Mouse (Mus musculus) limb, embryonic 12.5 days (tissue): Measurements from ENCODE around the gene Sdf4. TPM values are rescaled to one million over a fixed set of nuclear protein-coding genes. Genes with fewer than 3 reads are reported as not detected.

Source experiments
- ATAC-seq: fragments of 200-750 bp; cut with Nextera tagmentation; 2 replicates; pipeline ENCODE4 v1.8.0; 2017; ENCODE audit warnings: low read depth, moderate TSS enrichment; ENCODE audit not compliant: insufficient number of reproducible peaks, insufficient read depth, low FRiP score, low TSS enrichment
- H3K27ac ChIP-seq: fragments of 300-500 bp; sonication (generic); 2 replicates; pipeline ENCODE4 v1.5.1; 2016; ENCODE audit warnings: mild to moderate bottlenecking, moderate library complexity
- H3K27me3 ChIP-seq: fragments of 300-500 bp; sonication (generic); 2 replicates; pipeline ENCODE4 v1.6.1; 2016; ENCODE audit warnings: mild to moderate bottlenecking, moderate library complexity
- H3K36me3 ChIP-seq: fragments of 300-500 bp; sonication (generic); 2 replicates; pipeline ENCODE4 v1.6.1; 2016; ENCODE audit warnings: mild to moderate bottlenecking, moderate library complexity
- H3K4me1 ChIP-seq: fragments of 300-500 bp; sonication (generic); replicated peaks from 2 replicates; pipeline ENCODE4 v1.6.1; 2016
- H3K4me2 ChIP-seq: fragments of 300-500 bp; sonication (generic); 2 replicates; pipeline ENCODE4 v1.6.1; 2016; ENCODE audit warnings: mild to moderate bottlenecking, moderate library complexity
- H3K4me3 ChIP-seq: fragments of 300-500 bp; sonication (generic); replicated peaks from 2 replicates; pipeline ENCODE4 v1.5.1; 2016; ENCODE audit warnings: mild to moderate bottlenecking
- H3K9ac ChIP-seq: fragments of 300-500 bp; sonication (generic); replicated peaks from 2 replicates; pipeline ENCODE4 v1.6.1; 2016; ENCODE audit warnings: mild to moderate bottlenecking, moderate library complexity
- H3K9me3 ChIP-seq: fragments of 300-500 bp; sonication (generic); 2 replicates; pipeline ENCODE4 v1.6.1; 2016; ENCODE audit warnings: mild to moderate bottlenecking, moderate library complexity
- WGBS: fragments of 180-500 bp; shearing (Covaris S2); methylation state at CpG from one replicate; pipeline ENCODE4 v1.1.7; 2016; 5-methylcytosine and 5-hydroxymethylcytosine counted together
- polyA plus RNA-seq: library from polyadenylated mRNA; unstranded; fragments of >200 nt; fragmentation: Nextera tagmentation; extraction: Ambion mirVana; gene quantifications from 2 replicates; pipeline ENCODE4 v1.2.1, GENCODE M21; 2016

Sdf4 gene
- polyA plus RNA-seq, 1 experiment from 2014 or later, result 131 TPM

DNA sequence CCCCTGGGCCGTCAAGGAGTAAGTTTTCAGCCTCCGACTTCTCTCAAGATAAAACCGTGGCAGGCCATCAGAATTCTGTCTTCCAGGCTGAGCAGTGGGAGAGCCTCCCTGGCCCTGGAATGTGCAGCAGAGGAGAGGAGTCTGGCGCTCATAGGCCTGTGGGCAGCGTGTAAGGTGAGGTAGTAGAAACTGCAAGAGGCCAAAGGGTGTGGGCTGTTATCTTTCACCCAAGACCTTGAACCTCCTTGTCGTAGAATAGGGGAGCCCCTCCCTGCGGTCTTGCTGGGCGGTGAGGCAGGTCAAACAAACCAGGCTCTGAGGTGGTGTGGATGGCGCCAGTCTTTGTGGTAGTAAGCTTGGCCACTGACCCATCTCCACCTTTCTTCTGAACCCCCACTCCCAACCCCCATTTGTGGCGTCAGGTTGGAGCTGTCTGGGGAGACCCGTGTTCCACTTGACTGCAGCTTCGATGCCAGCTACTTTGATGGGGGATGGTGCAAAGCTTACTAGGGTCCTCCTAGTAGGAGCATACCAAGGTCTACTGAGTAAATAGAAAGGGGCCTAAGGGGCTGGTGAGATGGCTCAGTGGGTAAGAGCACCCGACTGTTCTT is 23.5 kb upstream of the Sdf4 start:
- Histone ChIP-seq H3K27ac (no peak overlapping the region), H3K4me2 (no peak overlapping the region), H3K4me1 (no peaks in the 10 kb centered on the region), H3K36me3 (peaks cover 29% of the 10 kb centered on the region), H3K9me3 (no peaks in the 10 kb centered on the region), H3K9ac (no peak overlapping the region), H3K27me3 (no peaks in the 10 kb centered on the region), H3K4me3 (no peak overlapping the region)
- WGBS, result 83% methylated on average over 13 of the region's 13 CpGs
- ATAC-seq, result no peak

GRCm38 (mm10) chr4:155970286-155970685 is 22.4 kb upstream of the Sdf4 start:
- Histone ChIP-seq H3K36me3 (peaks cover 20% of the 10 kb centered on the region), H3K9me3 (no peaks in the 10 kb centered on the region), H3K4me1 (no peaks in the 10 kb centered on the region), H3K4me3 (no peak overlapping the region), H3K27me3 (no peaks in the 10 kb centered on the region), H3K27ac (no peak overlapping the region), H3K4me2 (no peak overlapping the region), H3K9ac (no peak overlapping the region)
- 78% methylated on average over 5 of the region's 5 CpGs for WGBS
- no peak for ATAC-seq

DNA sequence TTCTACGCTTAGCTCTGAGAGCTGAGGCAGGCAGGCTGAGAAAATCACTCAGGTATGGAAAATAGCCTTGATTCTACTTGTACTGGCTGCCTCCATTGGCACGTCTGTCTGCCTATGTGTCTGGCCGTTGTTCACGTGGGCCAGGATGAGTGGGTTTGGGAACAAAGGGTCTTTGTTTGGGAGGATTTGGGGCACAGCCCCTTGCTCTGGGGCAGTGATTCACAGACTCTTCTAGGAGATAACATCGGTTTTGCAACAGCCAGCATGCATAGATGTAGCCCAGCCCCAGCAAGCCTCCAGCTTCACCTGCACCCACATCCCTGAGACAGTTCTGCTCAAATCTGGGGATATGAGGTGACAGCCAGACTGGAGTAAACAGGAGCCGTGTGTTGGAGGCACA is 20.0 kb upstream of the Sdf4 start:
- Histone ChIP-seq H3K9me3 (no peaks in the 10 kb centered on the region), H3K27me3 (no peaks in the 10 kb centered on the region), H3K4me3 (no peak overlapping the region), H3K36me3 (no peaks in the 10 kb centered on the region), H3K9ac (no peak overlapping the region), H3K27ac (no peak overlapping the region), H3K4me1 (no peaks in the 10 kb centered on the region), H3K4me2 (no peak overlapping the region)
- ATAC-seq, result no peak
- WGBS, result 86% methylated on average over 6 of the region's 6 CpGs

GRCm38 (mm10) chr4:155973239-155973638 is 19.4 kb upstream of the Sdf4 start:
- no peak overlapping the region for H3K4me2 ChIP-seq
- H3K4me1 ChIP-seq, result no peaks in the 10 kb centered on the region
- 81% methylated on average over 2 of the region's 2 CpGs for WGBS
- no peak for ATAC-seq
- H3K4me3 ChIP-seq, result no peak overlapping the region
- H3K36me3 ChIP-seq, result no peaks in the 10 kb centered on the region
- H3K9ac ChIP-seq, result no peak overlapping the region
- H3K9me3 ChIP-seq, result no peaks in the 10 kb centered on the region
- H3K27ac ChIP-seq, result no peak overlapping the region
- no peaks in the 10 kb centered on the region for H3K27me3 ChIP-seq

DNA sequence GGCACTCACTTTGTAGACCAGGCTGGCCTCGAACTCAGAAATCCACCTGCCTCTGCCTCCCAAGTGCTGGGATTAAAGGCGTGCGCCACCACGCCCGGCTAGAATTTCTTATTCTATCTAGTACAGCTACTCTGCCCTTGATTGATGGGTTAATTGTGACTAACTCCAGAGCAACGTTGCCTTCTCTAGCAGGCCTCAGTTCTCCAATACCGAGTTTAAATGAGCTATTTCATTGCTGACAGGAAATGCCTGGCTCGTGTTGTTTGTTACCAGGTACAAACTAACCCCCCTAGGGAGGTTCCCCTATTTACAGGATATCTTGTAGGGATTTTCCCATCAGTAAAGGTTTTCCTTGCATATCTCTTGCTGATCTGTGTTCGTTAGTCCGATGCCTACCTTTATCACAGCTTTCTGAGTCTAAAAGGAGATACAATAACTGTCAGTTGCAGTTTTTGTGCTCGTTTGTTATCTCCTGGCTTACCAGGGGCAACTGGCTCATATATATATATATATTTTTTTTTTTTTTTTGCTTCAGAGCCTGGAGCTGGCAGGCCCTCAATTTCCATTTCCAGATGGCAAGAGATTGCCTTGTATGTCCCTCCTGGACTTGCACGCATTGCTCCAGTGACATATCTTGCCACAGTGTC is 11.1 kb upstream of the Sdf4 start:
- no peak overlapping the region for H3K9ac ChIP-seq
- H3K27ac ChIP-seq, result no peak overlapping the region
- H3K27me3 ChIP-seq, result no peaks in the 10 kb centered on the region
- no peaks in the 10 kb centered on the region for H3K4me1 ChIP-seq
- no peak overlapping the region for H3K4me3 ChIP-seq
- 72% methylated on average over 12 of the region's 12 CpGs for WGBS
- no peaks in the 10 kb centered on the region for H3K36me3 ChIP-seq
- H3K4me2 ChIP-seq, result no peak overlapping the region
- no peak for ATAC-seq
- no peaks in the 10 kb centered on the region for H3K9me3 ChIP-seq

DNA sequence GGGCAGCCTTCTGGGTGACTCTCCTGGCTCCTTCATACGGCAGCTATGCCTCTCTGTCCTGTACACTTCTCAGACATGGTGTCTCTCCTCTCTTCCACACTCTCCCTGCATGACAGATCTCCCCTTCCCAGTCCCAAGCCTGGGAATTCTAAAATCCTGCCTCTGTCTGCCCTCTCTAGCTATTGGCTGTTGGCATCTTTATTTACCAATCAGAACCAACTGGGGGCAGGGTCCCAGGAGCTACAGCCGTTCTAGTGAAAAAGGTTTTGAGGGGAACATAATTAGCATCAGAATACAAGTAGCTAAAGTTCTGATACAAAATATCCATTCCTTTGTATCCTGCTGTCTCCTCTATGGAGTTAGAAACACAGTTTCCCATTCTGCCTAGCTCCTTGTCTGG is 8.9 kb upstream of the Sdf4 start:
- H3K9ac ChIP-seq, result no peak overlapping the region
- H3K4me1 ChIP-seq, result no peaks in the 10 kb centered on the region
- no peak overlapping the region for H3K4me2 ChIP-seq
- no peaks in the 10 kb centered on the region for H3K36me3 ChIP-seq
- no peaks in the 10 kb centered on the region for H3K27me3 ChIP-seq
- no peak for ATAC-seq
- H3K4me3 ChIP-seq, result no peak overlapping the region
- H3K27ac ChIP-seq, result no peak overlapping the region
- 18% methylated on average over 2 of the region's 2 CpGs for WGBS
- no peaks in the 10 kb centered on the region for H3K9me3 ChIP-seq

- H3K9ac ChIP-seq, result peak overlapping the region; percentile 57
- no peaks in the 10 kb centered on the region for H3K27me3 ChIP-seq
- H3K4me1 ChIP-seq, result peaks cover 19% of the 10 kb centered on the region
- peak overlapping the region; percentile 83 for H3K4me3 ChIP-seq
- H3K27ac ChIP-seq, result no peak overlapping the region
- no peaks in the 10 kb centered on the region for H3K9me3 ChIP-seq
- no peak; the same call in 1 of the 2 replicates for ATAC-seq
- H3K36me3 ChIP-seq, result peaks cover 10% of the 10 kb centered on the region
- WGBS, result 88% methylated on average over 22 of the region's 22 CpGs
- peak overlapping the region; percentile 94 for H3K4me2 ChIP-seq
These were observed 1.3 kb upstream of the Sdf4 start for GRCm38 (mm10) chr4:155991211-155991907.

DNA sequence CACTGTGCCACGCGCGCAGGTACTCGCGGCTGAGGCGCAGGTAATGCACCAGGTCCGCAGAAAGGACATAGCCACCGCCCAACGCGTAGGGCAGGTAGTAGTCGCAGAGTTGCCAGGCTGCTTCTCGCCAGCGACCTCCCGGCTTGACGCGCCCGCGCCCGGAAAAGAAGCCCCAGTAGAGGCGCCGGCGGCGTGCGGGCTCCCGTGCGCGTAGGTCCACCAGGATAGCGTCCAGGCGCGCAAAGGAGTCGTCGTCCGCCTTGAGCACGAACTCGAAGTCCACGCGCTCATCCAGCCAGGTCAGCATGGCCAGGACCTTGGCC is 803 bp upstream of the Sdf4 start:
- Histone ChIP-seq H3K9ac (peak overlapping the region; percentile 57), H3K4me3 (peak overlapping the region; percentile 83), H3K9me3 (no peaks in the 10 kb centered on the region), H3K4me1 (peaks cover 19% of the 10 kb centered on the region), H3K36me3 (peaks cover 15% of the 10 kb centered on the region), H3K4me2 (peak overlapping the region; percentile 94), H3K27me3 (no peaks in the 10 kb centered on the region), H3K27ac (peak overlapping the region; percentile 96)
- ATAC-seq, result peak; percentile 13; the same call in 1 of the 2 replicates
- 28% methylated on average over 37 of the region's 37 CpGs for WGBS

DNA sequence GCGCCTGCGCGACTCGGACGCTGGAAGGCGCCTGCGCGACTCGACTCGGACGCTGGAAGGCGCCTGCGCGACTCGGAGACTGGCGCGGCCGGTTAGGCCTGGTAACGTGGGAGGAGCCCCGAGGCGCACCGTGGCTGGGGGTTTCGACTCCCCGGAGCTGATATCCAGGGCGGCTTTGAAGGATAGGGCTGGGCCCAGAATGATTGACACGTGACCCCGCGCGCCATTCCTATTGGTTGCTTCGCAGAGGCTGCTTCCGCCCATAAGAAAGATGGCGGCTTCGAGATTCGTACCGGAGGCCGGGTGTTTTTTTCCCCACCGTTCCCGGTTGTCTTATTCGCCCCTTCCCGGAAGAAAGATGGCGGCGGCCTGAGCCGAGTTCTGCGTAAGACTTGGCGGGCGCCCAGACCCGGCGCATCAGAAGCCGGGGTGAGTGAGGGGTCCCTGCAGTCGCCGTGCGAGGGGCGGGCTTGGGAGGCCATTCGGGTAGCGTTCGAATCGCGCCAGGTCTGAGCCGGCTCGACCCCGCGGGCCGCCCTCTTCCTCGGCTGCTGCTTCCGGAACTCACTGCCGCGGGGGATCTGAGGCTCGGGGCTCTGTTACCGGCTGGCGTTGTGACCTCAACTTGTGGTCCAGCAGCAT is 355 bp downstream of the Sdf4 start:
- peak overlapping the region; percentile 83 for H3K4me3 ChIP-seq
- peaks cover 27% of the 10 kb centered on the region for H3K36me3 ChIP-seq
- H3K4me1 ChIP-seq, result peaks cover 19% of the 10 kb centered on the region
- H3K4me2 ChIP-seq, result peak overlapping the region; percentile 94
- no peaks in the 10 kb centered on the region for H3K27me3 ChIP-seq
- under 1% methylated on average over 70 of the region's 70 CpGs for WGBS
- ATAC-seq, result peak; percentile 88
- no peaks in the 10 kb centered on the region for H3K9me3 ChIP-seq
- H3K9ac ChIP-seq, result peak overlapping the region; percentile 83
- H3K27ac ChIP-seq, result peak overlapping the region; percentile 94

DNA sequence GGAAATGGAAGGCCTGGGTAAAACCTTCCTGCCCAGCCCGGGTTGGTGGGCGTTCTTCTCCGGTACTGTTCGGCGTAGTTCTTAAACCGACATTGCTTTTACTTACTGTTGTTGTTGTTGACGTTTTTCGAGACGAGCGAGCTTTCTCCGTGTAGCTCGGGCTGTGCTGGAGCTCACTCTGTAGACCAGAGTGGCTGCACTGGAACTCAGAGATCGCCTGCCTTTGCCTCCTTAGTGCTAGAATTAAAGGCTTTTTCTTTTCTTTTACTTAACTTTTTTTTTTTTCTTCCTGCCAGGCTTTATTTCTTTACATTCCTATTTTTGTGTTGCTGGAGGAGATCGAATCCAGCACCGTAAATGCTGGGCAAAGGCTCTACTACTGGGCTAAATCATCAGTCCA is 934 bp downstream of the Sdf4 start:
- peaks cover 19% of the 10 kb centered on the region for H3K4me1 ChIP-seq
- peaks cover 32% of the 10 kb centered on the region for H3K36me3 ChIP-seq
- WGBS, result 6% methylated on average over 15 of the region's 15 CpGs
- no peak for ATAC-seq
- H3K27ac ChIP-seq, result peak overlapping the region; percentile 94
- peak overlapping the region; percentile 65 for H3K4me2 ChIP-seq
- H3K27me3 ChIP-seq, result no peaks in the 10 kb centered on the region
- H3K9me3 ChIP-seq, result no peaks in the 10 kb centered on the region
- peak overlapping the region; percentile 83 for H3K4me3 ChIP-seq
- peak overlapping the region; percentile 83 for H3K9ac ChIP-seq

DNA sequence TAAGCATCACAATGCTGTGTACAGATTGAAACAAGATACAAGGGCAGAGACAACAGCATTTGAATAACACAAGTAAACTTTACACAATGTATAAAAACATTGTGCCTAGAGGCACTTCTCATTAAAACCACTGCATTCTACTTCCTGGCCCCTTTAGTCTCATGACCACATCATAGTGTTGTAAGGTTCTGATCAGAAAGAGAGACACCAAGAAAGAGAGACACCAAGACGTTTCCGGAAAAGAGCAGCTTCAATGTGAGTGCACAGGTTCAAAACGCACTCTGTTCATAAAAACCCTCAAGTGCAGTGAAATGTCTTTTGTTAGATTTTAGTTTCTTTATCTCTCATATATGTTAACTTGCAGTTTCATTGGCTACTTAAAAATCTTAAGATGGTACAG is 11.4 kb downstream of the Sdf4 start:
- 89% methylated on average over 3 of the region's 3 CpGs for WGBS
- H3K27ac ChIP-seq, result no peak overlapping the region
- H3K27me3 ChIP-seq, result no peaks in the 10 kb centered on the region
- ATAC-seq, result no peak
- H3K4me3 ChIP-seq, result no peak overlapping the region
- H3K36me3 ChIP-seq, result peaks cover 93% of the 10 kb centered on the region
- H3K4me1 ChIP-seq, result no peaks in the 10 kb centered on the region
- no peak overlapping the region for H3K9ac ChIP-seq
- no peak overlapping the region for H3K4me2 ChIP-seq
- H3K9me3 ChIP-seq, result no peaks in the 10 kb centered on the region
